Mouse (Mus musculus) c-Kit-positive CD71-positive TER-119-positive erythroid progenitor cells, embryonic 14.5 days (primary cell): ENCODE results near the gene Gm8947.

Experiments used
- DNase-seq: peaks from one replicate; pipeline ENCODE4 v3.0.0-alpha.2; 2013; ENCODE audit warnings: low spot score

The Gm8947 gene

DNA sequence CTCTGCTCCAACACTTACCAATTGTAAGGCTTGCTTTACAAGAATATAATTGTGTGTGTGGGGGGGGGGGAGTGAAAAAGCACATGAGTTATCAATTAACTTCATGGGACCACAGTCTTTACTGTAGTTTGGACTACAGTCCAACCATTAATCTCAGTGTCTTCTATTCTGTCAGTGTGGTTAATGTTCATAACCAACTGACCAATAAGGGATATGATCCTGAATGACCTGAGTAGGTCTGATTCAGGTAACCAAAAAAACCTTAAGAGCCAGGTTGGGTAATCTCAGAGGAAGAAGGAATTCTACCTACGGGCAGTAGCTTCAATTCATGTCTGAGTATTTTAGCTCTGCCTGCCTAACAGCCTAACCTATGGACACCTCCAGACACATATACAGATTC, 32.4 kb downstream of the Gm8947 start:
- DNase-seq = no peak

DNA sequence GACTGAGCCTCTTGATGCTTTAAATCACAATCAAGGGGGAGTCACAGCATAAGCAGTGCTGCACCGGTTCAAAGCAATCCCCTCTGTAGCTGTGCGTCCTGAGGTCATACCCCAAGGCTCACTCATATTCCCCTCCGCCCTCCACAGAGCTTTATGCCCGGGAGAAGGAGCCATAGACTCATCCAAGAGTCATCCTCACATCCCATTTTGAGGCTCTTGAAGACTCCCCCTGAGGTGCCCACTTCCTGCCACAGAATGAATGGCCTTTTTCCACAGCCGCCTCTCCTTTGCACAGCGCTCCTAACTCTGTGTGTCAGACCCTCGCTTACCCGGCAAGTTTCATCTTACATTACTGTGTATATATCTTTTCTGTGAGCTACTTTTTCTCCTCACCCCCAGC, 35.3 kb downstream of the Gm8947 start:
- no peak for DNase-seq

DNA sequence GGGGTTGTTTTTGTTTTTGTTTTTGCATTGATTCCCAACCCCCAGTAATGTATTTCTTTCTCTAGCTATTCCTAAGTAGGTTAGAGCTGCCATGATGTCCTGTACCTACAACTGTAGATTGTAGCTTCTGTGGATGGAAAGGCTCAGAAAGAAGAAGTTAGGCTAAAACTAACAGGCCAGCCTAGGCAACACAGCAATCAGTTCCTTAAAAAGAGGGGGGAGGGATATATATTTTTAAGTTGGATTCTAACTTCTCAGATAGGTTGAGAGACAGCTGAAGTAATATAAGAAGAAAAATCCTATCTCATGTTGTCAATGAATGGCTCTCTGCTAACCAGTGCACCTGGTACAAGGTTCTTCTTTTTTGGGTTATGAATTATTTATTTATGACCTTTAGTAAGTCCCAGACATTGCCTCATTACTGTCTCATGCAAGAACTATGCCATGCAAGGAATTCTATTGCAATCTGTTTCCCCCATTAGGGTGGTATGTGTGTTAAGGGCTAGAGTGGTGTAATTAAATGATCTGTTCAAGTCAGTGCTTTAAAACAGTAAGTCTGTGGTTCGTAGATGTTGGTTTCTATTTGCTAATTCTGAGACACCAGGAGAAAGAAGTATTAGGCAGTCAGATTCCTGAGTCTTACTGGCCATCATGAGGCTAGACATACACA, 36.3 kb downstream of the Gm8947 start:
- DNase-seq = no peak

DNA sequence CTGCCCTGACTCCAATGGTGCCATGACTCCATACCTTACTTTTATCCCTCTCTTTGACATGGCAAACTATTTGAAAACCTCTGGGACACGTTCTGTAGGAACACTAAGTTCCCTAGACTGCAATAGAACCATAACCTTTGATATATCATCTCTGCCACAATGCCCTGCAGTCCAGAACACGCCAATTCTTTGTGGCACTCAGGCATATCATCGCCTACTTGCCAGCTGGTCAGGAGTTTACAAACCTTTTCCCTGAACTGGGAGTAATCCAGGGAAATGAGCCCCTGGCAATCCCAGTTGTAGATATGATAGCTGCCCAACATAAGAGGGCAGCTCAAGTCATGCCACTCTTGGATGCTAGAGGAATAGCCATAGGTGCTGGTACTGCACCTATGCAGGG, 40.2 kb downstream of the Gm8947 start:
- DNase-seq = no peak

DNA sequence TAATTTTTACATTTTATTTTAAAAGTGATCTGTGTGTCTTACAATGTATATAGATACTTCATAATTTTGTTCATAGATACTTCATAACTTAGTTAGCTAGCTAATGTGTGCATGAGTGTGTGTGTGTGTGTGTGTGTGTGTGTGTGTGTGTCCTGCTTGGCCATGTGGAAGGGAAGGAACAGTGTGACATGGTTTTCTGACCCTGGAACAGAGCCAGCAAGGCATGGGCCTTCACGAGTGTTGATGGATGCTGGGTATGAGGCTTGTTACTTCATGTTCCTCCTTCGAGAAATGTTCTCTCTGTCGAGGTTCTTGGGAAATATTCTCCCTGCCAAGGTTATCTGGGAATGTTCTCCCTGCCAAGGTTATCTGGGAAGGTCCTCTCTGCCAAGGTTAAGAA, 41.6 kb downstream of the Gm8947 start:
- no peak for DNase-seq

DNA sequence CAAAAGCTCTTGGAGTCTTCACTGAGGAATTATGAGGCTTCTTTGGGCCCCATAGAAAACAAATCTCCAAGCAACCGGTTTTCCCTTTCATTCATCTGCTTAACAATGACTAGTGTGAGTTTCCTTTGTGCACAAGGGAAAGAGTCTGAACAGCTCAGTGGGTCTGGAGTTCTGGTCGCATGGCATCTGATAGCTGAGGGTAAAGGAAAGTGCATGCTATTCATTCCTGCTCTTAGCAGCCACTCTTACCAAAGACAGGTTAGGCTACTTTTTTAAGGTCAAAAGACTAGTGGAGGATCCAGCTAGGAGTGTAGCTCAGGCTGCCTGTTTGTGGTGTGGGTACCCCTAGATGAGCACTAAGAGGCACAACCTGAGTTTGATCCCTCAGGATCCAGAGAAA, 43.4 kb downstream of the Gm8947 start:
- no peak for DNase-seq

DNA sequence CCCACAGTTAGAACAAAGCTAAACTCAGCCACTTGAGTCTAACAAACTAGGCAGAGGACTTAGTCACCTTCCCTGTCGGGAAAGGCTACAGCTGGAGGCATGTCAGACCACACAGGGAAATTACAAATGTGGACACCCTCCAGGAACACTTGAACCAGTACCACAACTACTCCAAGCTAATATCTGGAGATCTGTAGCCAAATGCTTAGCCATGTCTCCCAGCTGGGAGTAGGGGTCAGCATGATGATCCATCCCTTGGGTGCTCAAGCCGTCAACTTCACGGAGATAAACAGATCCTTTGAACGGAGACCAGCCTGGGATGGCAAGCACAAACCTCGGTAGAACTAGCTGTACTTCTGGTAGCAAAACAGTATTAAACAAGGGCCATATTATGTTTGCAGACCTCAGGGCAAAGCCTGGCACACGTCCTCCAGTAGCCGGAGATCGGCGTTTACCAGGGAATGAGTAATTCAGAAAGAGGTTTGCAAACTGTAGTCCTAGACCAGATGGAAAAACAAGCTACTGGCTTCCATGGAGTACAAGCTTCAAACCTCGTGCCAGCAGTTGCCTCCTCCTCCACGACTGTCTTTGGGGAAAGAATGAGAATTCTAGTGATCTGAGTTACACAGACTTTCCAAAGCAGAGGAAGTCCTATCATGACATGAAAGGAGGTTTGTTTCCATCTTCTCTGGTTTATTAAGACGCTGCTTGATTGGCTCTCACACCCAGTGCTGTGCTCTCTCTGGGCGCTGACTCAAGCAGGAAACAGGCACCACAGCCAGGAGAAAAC, 44.2 kb downstream of the Gm8947 start:
- DNase-seq = no peak

DNA sequence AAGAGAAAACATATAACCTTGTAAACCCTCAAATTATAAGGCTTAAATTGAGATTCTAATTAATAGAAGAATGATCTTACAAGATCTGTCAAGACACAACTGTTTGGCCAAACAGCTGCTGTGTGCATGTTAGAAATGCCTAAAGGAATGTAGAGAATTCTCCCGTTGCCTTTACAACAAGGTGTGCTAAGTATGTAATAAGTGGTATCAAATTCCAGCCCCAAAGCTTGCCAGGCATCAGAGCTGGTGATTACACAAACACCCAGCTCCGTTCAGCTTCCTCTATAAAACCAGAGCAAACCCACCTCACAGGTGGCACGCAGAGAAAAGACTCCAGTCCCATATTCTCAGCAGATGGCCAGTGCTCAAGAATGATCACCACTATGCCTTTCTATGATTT, 45.6 kb downstream of the Gm8947 start:
- DNase-seq = no peak

DNA sequence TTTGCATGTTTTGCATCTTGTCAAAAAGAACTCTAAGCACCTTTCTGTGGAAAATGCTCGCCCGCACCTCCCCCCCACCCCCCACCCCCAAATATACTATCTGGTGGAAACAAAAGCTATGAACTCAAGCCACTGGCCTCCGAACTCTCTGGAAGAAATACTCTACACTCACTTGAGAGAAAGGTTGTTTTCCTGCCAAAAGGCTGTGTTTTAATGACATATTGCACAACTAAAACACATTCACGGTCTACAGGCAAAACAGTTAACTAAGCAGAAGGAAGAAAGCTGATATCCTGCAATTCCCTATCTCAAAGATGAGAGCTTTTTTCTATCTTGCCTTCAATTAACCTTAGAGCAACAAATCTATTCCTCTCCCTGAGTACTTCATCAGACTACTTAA, 51.2 kb downstream of the Gm8947 start:
- no peak for DNase-seq
